Mouse (Mus musculus) lung, postnatal 25 days (tissue): ENCODE data around the gene Socs2.
A peak's percentile ranks its signal among the peaks of the same experiment; 100 is the strongest.

Source experiments
- DNase-seq: peaks from one replicate; pipeline ENCODE4 v3.0.0; 2022; ENCODE audit warnings: low spot score

Gene Socs2

DNA sequence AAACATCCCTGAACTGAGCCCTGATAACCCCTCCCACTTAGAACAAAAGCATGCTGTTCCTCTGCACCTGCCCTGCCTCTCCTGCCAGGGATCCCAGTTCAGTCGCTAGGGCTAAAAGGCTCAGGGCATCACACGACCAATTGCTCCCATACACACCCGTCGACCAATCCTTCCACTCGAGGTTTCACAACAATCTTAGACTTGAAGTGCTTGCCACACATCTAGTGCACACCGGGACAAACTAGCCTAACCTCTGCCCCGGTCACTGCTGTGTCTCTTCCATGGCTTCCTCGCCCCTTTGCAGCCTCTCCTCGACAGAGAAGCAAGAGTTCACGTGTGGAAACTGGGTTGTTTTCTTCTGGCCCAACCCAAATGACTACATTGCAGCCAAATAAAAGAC is 3.3 kb upstream of the Socs2 start:
- peak; percentile 73 for DNase-seq

GRCm38 (mm10) chr10:95419726-95420125 is 2.7 kb upstream of the Socs2 start:
- DNase-seq, result no peak

- no peak for DNase-seq
These were observed 1.7 kb upstream of the Socs2 start for GRCm38 (mm10) chr10:95418631-95419030.

DNA sequence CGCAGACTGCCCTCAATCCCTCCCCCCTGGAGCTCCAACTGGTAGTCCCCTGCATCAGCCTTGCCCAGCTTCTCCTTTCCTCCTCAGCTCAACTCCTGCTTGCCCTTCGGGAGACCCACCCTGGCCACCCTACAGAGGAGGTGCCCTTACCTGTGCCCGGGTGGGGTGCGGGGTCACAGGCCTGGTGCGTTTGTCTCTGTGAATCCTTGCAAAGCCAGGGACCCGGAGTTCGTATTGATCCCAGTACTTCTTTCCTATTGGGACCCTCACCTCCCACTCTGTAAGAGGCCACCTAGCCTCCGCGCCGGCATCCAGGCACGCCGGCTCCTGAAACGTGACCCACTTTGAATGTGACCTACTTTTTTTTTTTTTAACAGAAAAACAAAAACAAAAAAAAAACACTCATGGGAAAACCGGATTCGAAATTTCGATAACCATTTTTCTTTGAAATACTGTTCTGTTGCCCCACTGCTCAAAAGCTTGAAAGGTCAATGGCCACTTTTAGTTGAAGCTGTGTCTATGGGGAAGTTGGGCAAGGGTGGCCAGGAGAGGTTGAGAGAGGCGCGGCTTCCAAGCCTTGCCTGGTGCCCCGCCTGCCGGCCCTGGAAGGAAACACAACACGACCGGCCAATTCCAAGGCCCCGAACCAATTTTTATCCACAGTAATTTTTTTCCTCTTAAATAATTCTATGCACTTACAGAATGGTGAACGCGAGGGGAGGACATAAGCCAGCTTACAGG is 686 bp upstream of the Socs2 start:
- peak; percentile 86 for DNase-seq

- DNase-seq, result no peak
These were observed 657 bp downstream of the Socs2 start for GRCm38 (mm10) chr10:95416361-95416684.

GRCm38 (mm10) chr10:95415533-95416360 is 1.2 kb downstream of the Socs2 start:
- peak; percentile 47 for DNase-seq

DNA sequence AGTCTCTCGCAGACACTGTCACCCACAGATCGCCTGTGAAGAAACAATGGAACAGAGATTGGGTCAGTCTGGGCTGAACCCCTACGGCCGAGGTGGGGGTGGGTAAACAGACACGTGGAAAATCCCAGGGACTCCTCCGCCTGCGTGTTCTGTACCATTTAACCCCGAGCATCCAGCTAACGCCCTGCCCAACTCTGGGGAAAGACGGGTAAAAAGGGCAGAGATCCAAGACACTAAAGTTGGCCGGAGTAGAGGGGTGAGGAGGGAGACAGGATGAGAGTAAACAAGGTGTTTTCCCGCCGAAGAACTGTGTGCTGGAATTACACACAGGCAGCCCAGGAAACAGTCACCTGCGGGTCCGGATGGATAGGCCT is 1.8 kb downstream of the Socs2 start:
- DNase-seq, result no peak

GRCm38 (mm10) chr10:95414316-95415158 is 2.4 kb downstream of the Socs2 start:
- DNase-seq, result no peak

DNA sequence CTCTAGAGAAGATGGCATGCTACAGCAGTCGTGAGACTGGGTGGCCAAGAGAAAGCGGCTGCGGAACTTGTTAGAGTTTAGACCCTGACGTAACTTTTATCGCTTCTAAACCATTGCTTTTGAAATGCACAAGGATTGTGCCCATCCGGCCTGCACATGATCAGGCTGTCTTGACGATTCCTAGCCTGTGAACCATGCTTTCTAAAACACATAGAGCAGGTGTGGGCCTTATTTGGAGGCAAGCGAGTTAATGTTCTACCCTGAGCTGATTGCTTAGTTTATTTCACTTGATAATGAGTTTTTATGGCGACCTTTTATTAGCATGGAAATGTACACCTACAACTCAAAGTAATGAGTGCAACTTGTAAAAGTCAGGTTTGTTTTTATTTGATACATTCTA is 5.8 kb downstream of the Socs2 start:
- no peak for DNase-seq

DNA sequence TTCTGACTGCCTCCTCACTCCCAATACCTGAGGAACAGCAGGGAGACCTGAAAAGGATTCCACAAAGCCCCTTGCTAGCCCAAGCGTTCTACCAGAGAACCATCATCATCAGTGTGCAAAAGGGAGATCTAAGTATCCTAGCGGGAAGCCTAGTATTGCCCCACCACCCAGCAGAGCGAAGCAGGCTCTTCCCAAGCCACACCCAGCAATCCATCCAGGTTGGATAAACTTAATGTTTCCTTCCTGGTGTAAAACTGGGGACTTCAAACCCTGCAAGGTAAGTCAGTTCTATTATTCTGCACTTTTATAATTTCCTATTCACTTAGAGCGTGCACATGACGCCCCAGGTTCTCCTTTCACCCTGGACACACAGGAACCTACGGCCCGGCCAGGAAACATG is 6.3 kb downstream of the Socs2 start:
- DNase-seq, result no peak

- DNase-seq, result no peak
These were observed 6.8 kb downstream of the Socs2 start for GRCm38 (mm10) chr10:95410209-95410608.

GRCm38 (mm10) chr10:95409149-95409548 is 7.8 kb downstream of the Socs2 start:
- DNase-seq, result no peak

DNA sequence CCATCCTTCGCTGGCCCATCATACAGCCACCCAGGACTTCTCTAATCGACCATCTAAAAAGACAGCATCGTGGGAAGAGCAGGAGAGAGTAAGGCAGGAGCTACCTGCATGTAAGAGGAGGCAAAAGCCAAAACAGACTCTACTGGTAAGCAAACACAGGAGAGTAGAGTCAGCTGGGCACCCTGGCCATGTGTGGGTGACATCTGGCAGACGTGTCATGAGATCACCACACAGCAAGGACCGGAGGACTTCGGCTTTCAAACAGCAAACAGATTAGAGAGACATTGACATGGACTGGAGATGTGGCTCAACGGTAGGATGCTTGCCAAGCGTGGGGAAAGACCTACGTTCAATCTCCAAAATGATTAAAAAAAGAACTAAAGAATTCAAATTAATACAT is 8.5 kb downstream of the Socs2 start:
- DNase-seq, result no peak

- DNase-seq, result no peak
These were observed 9.3 kb downstream of the Socs2 start for GRCm38 (mm10) chr10:95407541-95408160.

- no peak for DNase-seq
These were observed 12.2 kb downstream of the Socs2 start for GRCm38 (mm10) chr10:95404774-95405173.

DNA sequence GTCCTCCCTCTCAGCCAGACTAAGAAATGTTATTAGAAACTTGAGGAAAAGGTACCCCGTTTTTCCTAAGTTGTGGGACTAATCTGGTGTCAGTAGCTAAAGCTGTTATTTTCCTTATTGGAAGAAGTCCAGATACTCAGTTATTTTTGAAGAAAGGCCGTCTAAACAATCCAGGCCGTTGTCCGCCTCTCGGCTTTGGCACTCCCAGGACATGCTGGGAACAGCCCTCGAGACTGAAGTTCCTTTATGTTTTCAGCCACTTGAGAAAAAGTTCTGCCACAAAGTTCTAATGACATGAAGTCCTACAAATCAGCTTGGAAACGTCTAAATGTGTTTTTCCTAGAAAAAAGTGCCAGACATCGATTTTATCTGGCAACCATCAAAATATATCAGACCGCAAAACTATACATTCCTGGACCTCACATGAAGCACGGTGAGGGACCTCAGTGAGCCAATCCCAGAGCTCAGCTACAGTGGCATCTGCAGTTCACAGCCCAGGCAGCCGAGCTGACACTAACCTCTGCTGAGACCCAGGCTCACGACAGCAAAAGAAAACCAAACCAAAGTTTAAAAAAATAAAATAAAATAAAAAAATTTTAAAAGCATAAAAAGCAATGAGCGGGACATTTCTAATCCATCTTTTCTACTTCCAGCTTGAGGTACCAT is 17.2 kb downstream of the Socs2 start:
- DNase-seq, result no peak

DNA sequence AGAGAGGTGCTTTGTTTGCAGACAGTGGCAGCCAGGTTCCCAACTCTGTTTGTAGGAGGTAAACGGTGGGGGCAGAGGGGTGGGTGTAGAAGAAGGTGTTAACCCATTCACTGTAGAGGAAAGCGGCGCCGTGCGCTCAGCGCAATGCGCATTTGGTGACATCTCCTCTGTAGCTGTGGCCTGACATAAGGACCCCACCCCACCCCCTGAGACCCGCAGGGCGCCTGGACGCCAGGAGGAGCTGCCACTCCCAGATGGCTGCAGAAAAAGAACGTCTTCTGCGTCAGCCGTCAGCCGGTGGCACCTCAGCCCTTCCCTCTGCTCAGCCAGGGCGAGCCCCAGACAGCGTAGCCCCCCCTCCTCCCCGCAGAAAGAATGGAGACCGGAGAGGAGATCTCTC is 18.5 kb downstream of the Socs2 start:
- DNase-seq, result no peak

- no peak for DNase-seq
These were observed 19.7 kb downstream of the Socs2 start for GRCm38 (mm10) chr10:95397191-95397835.

DNA sequence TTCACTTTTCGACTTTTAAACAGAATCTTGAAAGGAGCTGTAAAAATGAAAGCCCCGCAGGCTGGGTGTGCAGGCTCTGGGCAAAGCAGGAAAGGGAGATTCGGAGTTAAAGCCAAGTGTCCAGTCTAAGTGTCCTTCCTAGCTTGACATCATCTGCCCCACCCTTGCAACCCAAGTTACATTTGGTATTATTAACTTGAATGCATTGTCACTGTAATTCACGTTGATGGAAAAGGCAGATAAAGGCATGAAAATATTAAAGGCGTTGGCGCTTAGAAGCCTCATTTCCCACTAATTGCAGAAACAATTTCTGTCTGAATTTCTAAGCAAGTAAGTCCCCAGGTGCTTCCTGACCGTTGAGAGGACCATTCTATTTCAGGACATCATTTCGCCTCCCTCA is 20.6 kb downstream of the Socs2 start:
- no peak for DNase-seq

DNA sequence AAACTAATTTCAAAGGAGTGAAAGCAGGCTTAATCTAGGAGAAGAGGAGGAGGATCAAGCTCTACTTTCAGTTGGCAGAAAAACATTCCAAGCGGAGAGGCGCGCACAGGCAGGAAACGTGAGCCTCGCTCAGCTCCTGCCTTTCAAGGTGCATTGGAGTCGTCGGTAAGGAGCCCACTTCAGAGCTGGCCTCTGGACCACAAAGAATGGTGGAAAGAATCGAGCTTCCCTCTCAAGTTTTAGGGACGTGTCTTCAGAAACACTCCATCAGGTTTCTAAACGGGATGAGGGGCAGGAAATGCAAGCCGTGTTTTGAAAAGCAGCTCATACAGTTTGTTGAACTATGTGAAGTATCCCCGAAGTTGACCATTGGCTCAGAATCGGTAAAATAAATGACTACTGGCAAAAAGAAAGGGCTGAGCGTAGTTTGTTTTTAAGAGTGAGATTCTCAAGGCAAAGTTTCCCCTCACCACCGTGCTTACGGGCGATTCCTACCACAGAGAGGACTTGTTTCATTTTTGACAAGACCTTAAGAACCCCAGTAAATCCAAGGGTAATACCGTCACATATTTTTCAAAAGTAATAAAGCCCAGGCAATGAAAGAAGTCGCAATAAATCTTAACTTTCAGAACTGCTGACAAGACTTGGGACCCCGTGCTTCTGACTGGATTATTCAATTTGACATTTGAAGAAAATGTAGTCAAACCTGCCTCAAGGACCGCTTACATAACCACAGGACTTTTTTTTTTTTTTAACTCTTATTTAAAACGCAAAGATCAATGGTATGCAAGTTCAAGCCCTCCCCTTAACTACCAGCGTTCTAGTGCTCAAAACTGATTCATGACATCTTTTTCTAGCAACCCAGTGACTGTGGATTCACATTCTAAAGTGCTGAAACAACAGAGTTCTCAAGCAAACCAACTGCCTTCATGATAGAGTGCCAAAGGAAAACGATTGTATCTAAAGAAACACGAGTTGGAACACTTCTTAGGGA is 21.9 kb downstream of the Socs2 start:
- no peak for DNase-seq
